Mouse (Mus musculus) G1E (cell line): ENCODE measurements around the gene Calm3.

Experiments used
- GATA1 ChIP-seq: IDR thresholded peaks from 2 replicates; pipeline ENCODE4 v1.6.1; 2012; ENCODE audit warnings: borderline replicate concordance, low read length, inconsistent platforms, mixed read lengths
- TAL1 ChIP-seq: conservative IDR thresholded peaks from 2 replicates; pipeline ENCODE4 v1.6.1; 2012; ENCODE audit warnings: low read depth, low read length, inconsistent platforms, mixed read lengths

DNA sequence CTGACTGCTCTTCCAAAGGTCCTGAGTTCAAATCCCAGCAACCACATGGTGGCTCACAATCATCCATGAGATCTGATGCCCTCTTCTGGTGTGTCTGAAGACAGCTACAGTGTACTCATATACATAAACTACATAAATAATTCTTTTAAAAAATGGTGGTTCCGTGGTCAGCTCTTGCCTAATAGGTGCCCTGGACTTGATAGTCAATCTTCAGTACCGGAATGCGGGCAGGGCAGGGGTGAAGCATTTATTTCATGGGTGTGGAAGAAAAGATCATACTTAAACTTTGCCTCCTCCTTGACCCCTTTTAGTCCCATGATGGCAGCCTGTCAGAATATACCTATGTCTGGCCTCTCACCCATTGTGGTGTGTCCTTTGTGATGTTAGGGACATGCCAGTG, 12.0 kb downstream of the Calm3 start:
- no peak for TF ChIP-seq GATA1
- no peak for TF ChIP-seq TAL1
